ENCODE assay signal across 7 mouse cellular contexts in the genomic region with DNA sequence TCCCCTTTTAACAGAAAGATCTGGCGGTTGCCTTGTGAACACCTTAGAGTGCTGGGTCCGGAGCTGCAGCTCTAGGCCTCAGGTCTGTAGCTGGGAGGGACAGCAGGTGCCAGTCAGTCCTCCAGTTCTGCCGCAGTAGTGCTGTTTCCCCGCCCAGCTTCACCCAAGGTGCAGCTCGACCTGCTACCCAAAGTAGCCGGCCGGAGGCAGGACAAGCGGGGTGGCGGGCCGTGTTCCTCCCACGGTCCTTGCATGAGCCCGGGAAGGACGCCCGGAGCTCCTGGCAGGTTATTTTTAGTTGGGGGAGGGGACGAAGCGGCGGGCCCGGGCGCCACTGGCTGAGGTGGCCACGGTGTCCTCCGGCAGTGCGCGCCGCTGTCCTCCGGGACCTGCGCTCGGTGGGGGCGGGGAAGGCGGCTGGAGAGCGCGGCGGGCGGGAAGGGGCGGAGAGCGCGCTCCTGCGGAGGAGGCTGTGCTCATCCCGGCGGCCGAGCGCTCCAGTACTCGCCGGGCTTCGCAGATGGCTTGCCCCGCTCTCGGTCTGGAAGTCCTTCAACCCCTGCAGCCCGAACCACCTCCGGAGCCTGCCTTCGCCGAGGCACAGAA. TPM values are rescaled to one million over a fixed set of nuclear protein-coding genes. Genes with fewer than 3 reads are reported as not detected.
DNase-seq lines count a peak whose midpoint lies in the region; ATAC-seq and TF ChIP-seq lines count a peak whose summit lies in the region.

A gene (plus strand): TSS at position 438 of the 606 bp plus-strand sequence.

- peak; percentile 91 for DNase-seq in adrenal gland, postnatal 25 days
- peak; percentile 77 for DNase-seq in cerebellum, postnatal 36 days
- DNase-seq in gastrocnemius, postnatal 14 days = peak; percentile 85
- DNase-seq in left cerebral cortex, adult 2 months (ENCODE audit: extremely low spot score in 1 of 2, low spot score in 2 of 2) = peak; percentile 68 to 70
- DNase-seq in lung, postnatal 25 days (ENCODE audit: low spot score) = peak; percentile 79

- peak within 1 kb of the TSS; percentile 83 for H3K9ac ChIP-seq in hindbrain, embryonic 16.5 days (ENCODE audit: low read depth, low read length)
- H3K9ac ChIP-seq in stomach, embryonic 14.5 days (replicated peaks; ENCODE audit: low read depth, low read length) = peak within 1 kb of the TSS; percentile 28; the same call in 1 of the 2 replicates

- peak within 1 kb of the TSS; percentile 76 for H3K4me3 ChIP-seq in hindbrain, embryonic 16.5 days (ENCODE audit: low read length)
- H3K4me3 ChIP-seq in left cerebral cortex, adult 2 months = peak within 1 kb of the TSS; percentile 90
- H3K4me3 ChIP-seq in stomach, embryonic 14.5 days (ENCODE audit: low read depth, low read length) = peak within 1 kb of the TSS; percentile 60

- peaks cover 24% of the 10 kb centered on the region for H3K4me1 ChIP-seq in hindbrain, embryonic 16.5 days (ENCODE audit: control insufficient read depth, insufficient read depth, low read depth, low read length)
- H3K4me1 ChIP-seq in stomach, embryonic 14.5 days (ENCODE audit: control insufficient read depth, insufficient read depth, low read length) = peaks cover 5% of the 10 kb centered on the region; the same call in 1 of the 2 replicates

- no peaks in the 10 kb centered on the region for H3K27me3 ChIP-seq in hindbrain, embryonic 16.5 days (replicated peaks; ENCODE audit: control insufficient read depth, insufficient read depth, low read length)
- H3K27me3 ChIP-seq in stomach, embryonic 14.5 days (ENCODE audit: control insufficient read depth, insufficient read depth, low read length) = peaks cover 3% of the 10 kb centered on the region

- no peak for TF ChIP-seq CTCF in left cerebral cortex, adult 2 months (IDR thresholded peaks at IDR 0.05)

- H3K4me2 ChIP-seq in hindbrain, embryonic 16.5 days (ENCODE audit: low read length) = peak within 1 kb of the TSS; percentile 82
- H3K4me2 ChIP-seq in stomach, embryonic 14.5 days (replicated peaks; ENCODE audit: low read depth, low read length) = peak within 1 kb of the TSS; percentile 98

- H3K27ac ChIP-seq in hindbrain, embryonic 16.5 days (ENCODE audit: low read depth, low read length) = peak within 1 kb of the TSS; percentile 88
- H3K27ac ChIP-seq in left cerebral cortex, adult 2 months = peak within 1 kb of the TSS; percentile 93
- H3K27ac ChIP-seq in stomach, embryonic 14.5 days (ENCODE audit: low read length) = no peak within 1 kb of the TSS

- 0% methylated on average over 33 of the region's 50 CpGs for WGBS in hindbrain, embryonic 16.5 days
- 1% methylated on average over 42 of the region's 50 CpGs for WGBS in stomach, embryonic 14.5 days

- peak; percentile 87 for ATAC-seq in hindbrain, embryonic 16.5 days
- peak; percentile 81 for ATAC-seq in stomach, embryonic 14.5 days (ENCODE audit: insufficient number of reproducible peaks, insufficient read depth, low FRiP score, low read depth)

- H3K9me3 ChIP-seq in hindbrain, embryonic 16.5 days (ENCODE audit: control insufficient read depth, low read length) = no peaks in the 10 kb centered on the region
- no peaks in the 10 kb centered on the region for H3K9me3 ChIP-seq in stomach, embryonic 14.5 days (ENCODE audit: control insufficient read depth, low read depth, low read length)

- intact Hi-C loops in gastrocnemius, postnatal 14 days (cut with DNase I; ENCODE audit: low total_unique reads) = no loop called here
- intact Hi-C loops in left cerebral cortex, adult 2 months (cut with DNase I) = loop anchor here (5.0 kb wide), 2 partner anchors 107 to 237 kb away; no protein-coding TSS in a partner anchor

- H3K36me3 ChIP-seq in hindbrain, embryonic 16.5 days (ENCODE audit: control insufficient read depth, insufficient read depth, low read length) = no peaks in the 10 kb centered on the region
- no peaks in the 10 kb centered on the region for H3K36me3 ChIP-seq in stomach, embryonic 14.5 days (ENCODE audit: control insufficient read depth, insufficient read depth, low read length)

RNA-seq across cellular contexts. Expression of the gene that starts here (rescaled TPM):
- total RNA-seq in adrenal gland, postnatal 25 days (2021) = 83.8 and 127 TPM in 2 replicates
- 100 to 1,000 TPM; 117 TPM for total RNA-seq in gastrocnemius, postnatal 14 days (2021)
- polyA plus RNA-seq in hindbrain, embryonic 16.5 days (2015; fragmentation: Nextera tagmentation; extraction: Ambion mirVana) = 48.4 and 50.1 TPM in 2 replicates
- 100 to 1,000 TPM; 121 to 127 TPM for total RNA-seq in left cerebral cortex, adult 2 months (2021)
- polyA plus RNA-seq in stomach, embryonic 14.5 days (2014; fragmentation: Nextera tagmentation; extraction: Ambion mirVana) = 12.7 and 14.7 TPM in 2 replicates
